Mouse (Mus musculus) liver, embryonic 12.5 days (tissue): ENCODE measurements at regions not wholly inside any gene's neighbourhood (a gene's known extent, or its start where the extent isn't known, plus 50 kb on each side); places are given as distances from the start of the nearest gene placed in this dataset.

Experiments used
- ATAC-seq: fragments of 200-750 bp; cut with Nextera tagmentation; 2 replicates; pipeline ENCODE4 v1.8.0; 2017; ENCODE audit warnings: moderate number of reproducible peaks, mild to moderate bottlenecking, moderate library complexity
- H3K27ac ChIP-seq: fragments of 300-500 bp; sonication (generic); 2 replicates; pipeline ENCODE4 v1.5.1; 2016; ENCODE audit warnings: mild to moderate bottlenecking
- H3K27me3 ChIP-seq: fragments of 300-500 bp; sonication (generic); replicated peaks from 2 replicates; pipeline ENCODE4 v1.6.1; 2016; ENCODE audit warnings: mild to moderate bottlenecking, moderate library complexity
- H3K36me3 ChIP-seq: fragments of 300-500 bp; sonication (generic); 2 replicates; pipeline ENCODE4 v1.6.1; 2016; ENCODE audit warnings: mild to moderate bottlenecking, moderate library complexity
- H3K4me1 ChIP-seq: fragments of 300-500 bp; sonication (generic); 2 replicates; pipeline ENCODE4 v1.6.1; 2016
- H3K4me2 ChIP-seq: fragments of 300-500 bp; sonication (generic); 2 replicates; pipeline ENCODE4 v1.6.1; 2016; ENCODE audit warnings: mild to moderate bottlenecking, moderate library complexity
- H3K4me3 ChIP-seq: fragments of 300-500 bp; sonication (generic); 2 replicates; pipeline ENCODE4 v1.5.1; 2016; ENCODE audit warnings: mild to moderate bottlenecking, moderate library complexity
- H3K9ac ChIP-seq: fragments of 300-500 bp; sonication (generic); 2 replicates; pipeline ENCODE4 v1.6.1; 2016; ENCODE audit warnings: mild to moderate bottlenecking, moderate library complexity
- H3K9me3 ChIP-seq: fragments of 300-500 bp; sonication (generic); replicated peaks from 2 replicates; pipeline ENCODE4 v1.6.1; 2016; ENCODE audit warnings: mild to moderate bottlenecking, moderate library complexity
- WGBS: fragments of 180-500 bp; shearing (Covaris S2); methylation state at CpG from one replicate; pipeline ENCODE4 v1.1.7; 2016; ENCODE audit not compliant: insufficient replicate concordance; 5-methylcytosine and 5-hydroxymethylcytosine counted together

DNA sequence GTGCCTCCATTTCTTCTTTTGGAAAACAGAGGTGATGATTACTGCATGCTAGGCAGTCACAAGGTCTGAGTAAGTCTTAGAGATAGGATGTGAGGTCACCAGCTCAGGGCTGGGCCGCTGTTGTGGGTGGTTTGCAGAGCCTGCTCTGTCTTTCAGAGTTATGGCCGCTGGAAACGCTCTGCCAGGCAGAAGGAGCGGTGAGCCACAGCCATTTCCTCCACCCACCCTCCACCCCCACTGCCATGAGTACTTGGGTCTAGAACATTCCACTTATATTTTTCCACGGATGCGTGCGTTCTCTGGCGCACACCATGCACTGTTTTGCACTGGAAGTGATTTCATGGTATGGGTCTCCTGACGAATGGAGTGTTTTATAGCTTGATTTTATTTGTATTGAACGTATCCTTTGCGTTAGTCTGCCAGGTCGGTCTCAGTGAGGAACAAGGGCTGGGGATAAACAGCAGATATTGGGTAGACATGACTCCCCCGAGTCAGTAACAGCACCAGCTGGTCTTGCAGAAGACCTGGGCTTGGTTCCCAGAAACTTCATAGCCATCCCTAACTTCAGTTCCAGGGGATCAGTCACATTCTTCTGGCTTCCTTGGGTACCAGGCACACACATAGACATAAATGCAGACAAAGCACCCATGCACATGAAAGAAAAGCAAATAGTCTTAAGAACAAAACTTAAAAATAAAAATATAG lies 300.8 kb downstream of the Med13l start:
- no peak overlapping the region for H3K27ac ChIP-seq
- H3K9me3 ChIP-seq: no peaks in the 10 kb centered on the region
- H3K9ac ChIP-seq: no peak overlapping the region
- no peaks in the 10 kb centered on the region for H3K36me3 ChIP-seq
- no peak overlapping the region for H3K4me2 ChIP-seq
- ATAC-seq: no peak
- H3K27me3 ChIP-seq: no peaks in the 10 kb centered on the region
- no peak overlapping the region for H3K4me3 ChIP-seq
- 66% methylated on average over 13 of the region's 13 CpGs for whole genome bisulfite sequencing
- no peaks in the 10 kb centered on the region for H3K4me1 ChIP-seq

DNA sequence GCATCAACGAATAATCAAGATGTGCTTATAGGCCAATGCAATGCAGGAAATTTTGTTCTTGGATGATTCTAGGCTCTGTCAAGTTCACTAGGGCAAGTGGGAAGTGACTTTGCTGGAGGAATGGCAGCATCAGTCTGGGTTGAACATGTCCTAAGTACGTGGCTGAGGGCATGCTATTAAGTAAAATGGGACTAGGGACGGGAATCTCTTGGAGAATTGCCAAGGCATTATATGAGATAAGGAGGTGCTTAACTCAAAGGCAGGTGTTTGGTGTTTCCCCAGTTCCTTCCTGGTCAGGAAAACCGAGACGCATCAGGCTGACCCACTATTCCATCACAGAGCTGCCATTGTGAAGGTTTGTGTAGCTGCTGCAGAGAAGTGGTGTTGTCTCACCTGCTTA lies 307.0 kb downstream of the Med13l start:
- Histone ChIP-seq H3K9me3 (0 out of 2 replicates have a peak, but pooled peaks cover 3% of the 10 kb centered on the region), H3K9ac (no peak overlapping the region), H3K4me2 (no peak overlapping the region), H3K36me3 (no peaks in the 10 kb centered on the region), H3K27me3 (no peaks in the 10 kb centered on the region), H3K27ac (no peak overlapping the region), H3K4me3 (no peak overlapping the region), H3K4me1 (no peaks in the 10 kb centered on the region)
- 67% methylated on average over 5 of the region's 5 CpGs for WGBS
- ATAC-seq: no peak

DNA sequence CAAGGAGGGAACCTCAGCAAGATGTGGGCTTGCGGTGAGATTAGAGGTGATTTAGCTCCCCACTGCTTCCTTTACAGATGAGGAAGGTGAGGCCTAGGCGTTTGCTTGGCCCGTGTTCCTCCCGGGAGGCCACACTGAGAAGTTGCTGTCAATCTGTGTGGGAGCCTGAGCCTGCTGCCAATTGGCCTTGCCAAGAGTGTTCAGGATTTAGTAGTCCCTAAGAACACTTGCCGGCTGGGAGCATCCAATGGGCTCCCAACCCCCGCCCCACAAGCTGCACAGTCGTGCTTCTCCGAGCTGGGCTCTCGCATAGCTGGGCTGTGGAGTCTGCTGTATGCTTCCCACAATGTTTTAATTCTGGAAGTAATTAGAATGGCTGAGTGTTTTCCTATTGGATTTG lies 308.9 kb downstream of the Med13l start:
- Histone ChIP-seq H3K4me3 (no peak overlapping the region), H3K9me3 (0 out of 2 replicates have a peak, but pooled peaks cover 3% of the 10 kb centered on the region), H3K36me3 (no peaks in the 10 kb centered on the region), H3K4me1 (no peaks in the 10 kb centered on the region), H3K27ac (no peak overlapping the region), H3K27me3 (no peaks in the 10 kb centered on the region), H3K4me2 (no peak overlapping the region), H3K9ac (no peak overlapping the region)
- no peak for ATAC-seq
- 76% methylated on average over 9 of the region's 9 CpGs for WGBS

DNA sequence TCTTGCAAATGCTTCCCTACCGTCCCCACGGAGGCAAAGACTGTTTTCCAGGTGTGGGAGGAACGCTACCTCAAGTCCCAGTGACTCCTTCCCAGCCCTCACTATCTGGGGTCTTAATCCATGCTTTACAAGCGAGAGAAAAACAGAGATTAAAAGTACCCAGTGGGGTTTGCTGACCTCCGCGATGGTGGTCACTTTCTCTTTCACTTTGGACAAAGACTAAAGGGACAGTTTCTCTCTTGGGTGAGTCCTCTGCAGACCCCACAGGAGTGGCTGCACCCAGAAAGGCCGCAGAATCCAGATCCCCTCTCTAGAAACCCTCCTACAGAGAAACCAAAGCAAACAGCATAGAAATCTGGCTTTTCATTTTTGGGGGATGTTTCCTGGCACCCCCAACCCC lies 313.4 kb downstream of the Med13l start:
- Histone ChIP-seq H3K9me3 (0 out of 2 replicates have a peak, but pooled peaks cover 3% of the 10 kb centered on the region), H3K27ac (no peak overlapping the region), H3K4me3 (no peak overlapping the region), H3K9ac (no peak overlapping the region), H3K27me3 (peaks cover 30% of the 10 kb centered on the region), H3K4me2 (no peak overlapping the region), H3K4me1 (no peaks in the 10 kb centered on the region), H3K36me3 (no peaks in the 10 kb centered on the region)
- WGBS: 38% methylated on average over 7 of the region's 7 CpGs
- no peak for ATAC-seq

DNA sequence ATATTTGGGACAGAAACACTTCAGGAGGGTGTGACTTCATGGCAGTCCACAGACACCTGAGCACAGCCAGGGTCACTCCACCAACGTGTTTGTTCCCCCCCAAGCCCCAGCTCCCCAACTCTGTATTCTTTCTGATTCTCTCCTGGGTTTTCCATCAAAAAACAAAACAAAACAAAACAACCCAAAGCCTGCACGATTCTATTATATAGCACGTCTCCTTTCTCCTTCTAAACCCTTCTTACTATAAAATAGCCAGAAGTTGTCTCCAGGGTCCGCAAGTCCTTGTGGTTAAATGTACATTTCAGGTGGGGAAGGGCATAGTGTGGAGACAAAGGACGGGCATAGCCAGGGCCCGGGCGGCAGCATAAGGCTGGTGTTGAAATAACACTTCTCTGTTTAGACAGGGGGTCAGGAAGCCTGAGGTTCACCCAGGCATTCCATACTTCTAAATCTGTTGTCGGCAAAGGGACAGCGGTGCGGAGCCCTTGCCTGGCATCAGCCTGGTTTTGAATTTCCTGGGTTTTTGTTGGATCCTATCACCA lies 314.7 kb downstream of the Med13l start:
- H3K4me3 ChIP-seq: no peak overlapping the region
- no peak for ATAC-seq
- WGBS: 59% methylated on average over 10 of the region's 10 CpGs

DNA sequence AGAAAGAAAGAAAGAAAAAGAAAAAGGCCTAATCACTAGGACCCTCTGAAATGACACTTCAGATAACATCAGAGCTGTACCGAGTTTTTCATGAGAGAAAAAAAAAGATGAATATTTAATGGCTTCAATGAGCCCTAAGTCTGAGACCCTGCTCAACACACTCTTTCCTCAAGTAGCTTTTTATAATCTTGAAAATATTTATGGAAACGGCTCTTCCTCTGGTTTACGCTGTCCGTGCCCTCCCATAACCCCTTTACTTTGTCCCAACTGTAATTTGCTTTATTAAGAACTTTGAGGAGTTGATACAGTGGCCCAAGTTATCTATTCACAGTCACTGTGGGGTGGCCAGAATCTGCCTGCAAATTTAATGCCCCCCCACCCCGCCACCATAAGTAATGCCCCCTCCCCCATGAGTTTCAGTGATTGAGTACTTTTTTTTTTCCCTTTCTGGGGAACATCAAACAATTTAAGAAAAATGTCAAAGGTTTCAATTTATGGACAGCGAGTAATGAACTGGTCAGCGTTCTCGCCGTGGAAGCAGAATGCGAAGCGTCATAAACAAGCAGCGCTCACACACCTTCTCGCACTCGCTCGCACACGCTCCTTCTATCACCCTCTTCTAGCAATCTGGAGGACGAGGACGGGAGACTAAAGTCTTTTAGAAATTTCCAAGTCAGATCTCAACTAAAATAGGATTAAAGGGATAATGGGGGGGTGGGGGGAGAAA lies 316.3 kb downstream of the Med13l start:
- no peak overlapping the region for H3K27ac ChIP-seq
- no peak for ATAC-seq
- H3K4me3 ChIP-seq: peak overlapping the region; percentile 7; the same call in 1 of the 2 replicates
- no peaks in the 10 kb centered on the region for H3K36me3 ChIP-seq
- 16% methylated on average over 18 of the region's 18 CpGs for WGBS
- no peaks in the 10 kb centered on the region for H3K9me3 ChIP-seq
- peaks cover 36% of the 10 kb centered on the region for H3K27me3 ChIP-seq
- H3K4me2 ChIP-seq: peak overlapping the region; percentile 46
- H3K4me1 ChIP-seq: no peaks in the 10 kb centered on the region
- H3K9ac ChIP-seq: no peak overlapping the region

More for the DNA sequence above, 314.7 kb downstream of the Med13l start:
- Histone ChIP-seq H3K4me2 (no peak overlapping the region), H3K27ac (no peak overlapping the region), H3K9me3 (0 out of 2 replicates have a peak, but pooled peaks cover 3% of the 10 kb centered on the region), H3K27me3 (peaks cover 36% of the 10 kb centered on the region), H3K9ac (no peak overlapping the region), H3K36me3 (no peaks in the 10 kb centered on the region), H3K4me1 (no peaks in the 10 kb centered on the region)

DNA sequence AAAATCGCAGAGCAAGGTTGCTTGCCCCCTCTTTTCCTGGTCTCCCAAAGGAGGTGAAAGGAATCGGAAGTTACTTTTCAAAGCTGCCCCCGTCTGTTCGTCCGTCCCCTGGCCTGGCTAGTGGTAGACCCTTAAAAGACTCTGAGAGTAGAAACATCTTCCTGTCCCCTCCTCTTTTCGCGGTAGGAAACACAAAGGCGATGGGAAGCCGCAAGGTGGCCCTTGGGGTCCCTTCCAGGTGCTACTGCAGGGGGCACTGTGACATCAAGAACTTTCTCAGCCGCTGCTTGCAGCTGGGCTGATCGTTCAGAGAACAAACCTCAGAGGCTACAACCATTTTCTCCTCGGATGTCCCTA lies 316.8 kb downstream of the Med13l start:
- H3K27ac ChIP-seq: no peak overlapping the region
- H3K36me3 ChIP-seq: no peaks in the 10 kb centered on the region
- peak overlapping the region; percentile 7; the same call in 1 of the 2 replicates for H3K4me3 ChIP-seq
- 3% methylated on average over 12 of the region's 12 CpGs for WGBS
- H3K9me3 ChIP-seq: no peaks in the 10 kb centered on the region
- ATAC-seq: no peak
- H3K27me3 ChIP-seq: peaks cover 36% of the 10 kb centered on the region
- H3K9ac ChIP-seq: no peak overlapping the region
- H3K4me1 ChIP-seq: no peaks in the 10 kb centered on the region
- H3K4me2 ChIP-seq: peak overlapping the region; percentile 46

DNA sequence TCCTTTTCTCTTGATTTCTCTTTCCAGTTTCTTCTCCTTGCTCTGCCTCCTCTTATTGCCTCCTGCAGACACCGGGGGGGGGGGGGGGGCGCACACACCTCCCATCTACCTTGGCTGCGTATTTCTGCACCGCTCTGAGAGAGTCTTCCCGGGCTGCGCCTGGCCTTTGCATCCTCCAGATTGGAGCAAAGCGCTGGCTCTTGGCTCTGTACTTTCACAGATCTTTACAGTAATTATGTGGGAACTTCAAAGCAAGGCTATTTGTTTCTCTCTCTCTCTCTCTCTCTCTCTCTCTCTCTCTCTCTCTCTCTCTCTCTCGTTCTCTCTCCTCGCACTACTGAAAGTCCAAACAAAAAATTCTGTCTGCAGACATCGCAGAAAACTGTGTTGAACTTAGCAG lies 317.4 kb downstream of the Med13l start:
- Histone ChIP-seq H3K4me3 (no peak overlapping the region), H3K27ac (no peak overlapping the region), H3K9me3 (no peaks in the 10 kb centered on the region), H3K4me2 (peak overlapping the region; percentile 46; the same call in 1 of the 2 replicates), H3K27me3 (peaks cover 36% of the 10 kb centered on the region), H3K36me3 (no peaks in the 10 kb centered on the region), H3K9ac (no peak overlapping the region), H3K4me1 (no peaks in the 10 kb centered on the region)
- ATAC-seq: no peak
- 25% methylated on average over 9 of the region's 10 CpGs for whole genome bisulfite sequencing

DNA sequence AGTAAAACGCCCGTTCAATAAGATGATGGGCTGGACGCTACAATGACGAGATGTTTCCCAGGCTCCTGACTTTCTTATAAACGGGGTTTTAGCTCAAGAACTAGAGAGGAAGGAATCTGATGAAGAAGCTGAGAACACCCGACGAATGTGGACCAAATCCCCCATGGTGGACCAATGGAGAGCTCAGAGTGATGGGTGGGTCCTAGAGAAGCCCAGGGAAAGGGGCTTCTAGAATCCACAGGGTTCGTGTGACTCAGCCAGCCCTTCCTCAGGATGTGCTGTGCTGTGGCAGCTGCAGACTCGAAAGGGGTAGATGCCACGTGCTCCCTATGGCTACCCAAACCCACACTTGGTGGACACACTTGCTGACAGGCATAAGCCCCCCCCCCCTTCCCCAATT lies 318.2 kb downstream of the Med13l start:
- H3K9ac ChIP-seq: no peak overlapping the region
- H3K27me3 ChIP-seq: peaks cover 36% of the 10 kb centered on the region
- H3K4me3 ChIP-seq: no peak overlapping the region
- no peak overlapping the region for H3K4me2 ChIP-seq
- no peaks in the 10 kb centered on the region for H3K36me3 ChIP-seq
- no peaks in the 10 kb centered on the region for H3K9me3 ChIP-seq
- 41% methylated on average over 10 of the region's 10 CpGs for WGBS
- H3K27ac ChIP-seq: no peak overlapping the region
- H3K4me1 ChIP-seq: no peaks in the 10 kb centered on the region
- no peak for ATAC-seq

DNA sequence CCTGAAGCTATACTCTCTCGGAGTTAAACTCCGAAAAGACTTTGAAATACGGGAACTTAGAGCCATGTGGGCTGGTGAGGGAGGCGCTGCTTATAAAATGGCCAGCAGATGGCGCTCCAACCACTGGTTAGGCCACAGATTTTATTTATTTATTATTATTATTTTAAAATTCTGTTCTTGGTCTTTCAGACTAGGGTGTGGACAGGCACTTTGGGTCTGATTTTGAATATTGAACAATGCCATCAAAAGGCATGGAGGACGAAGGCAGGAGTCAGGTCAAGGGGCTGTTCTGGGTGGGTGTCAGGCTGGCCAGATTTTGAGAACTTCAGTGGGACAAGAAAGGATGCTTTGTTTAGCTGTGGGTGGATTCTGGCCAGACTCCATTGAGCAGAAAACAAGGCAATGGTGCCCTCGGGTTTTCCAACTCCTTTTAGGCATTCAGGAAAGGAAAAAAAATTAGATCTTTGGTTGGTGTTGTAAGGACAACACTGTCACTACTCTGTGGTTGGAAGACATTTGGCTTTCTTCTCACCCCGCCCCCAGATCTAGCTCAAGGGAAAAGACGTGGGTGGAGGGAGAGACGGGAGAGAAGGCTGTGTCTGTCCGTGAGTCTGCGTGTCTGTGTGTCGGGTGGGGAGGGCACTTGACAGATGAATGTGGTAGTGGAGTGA lies 319.5 kb downstream of the Med13l start:
- Histone ChIP-seq H3K4me1 (no peaks in the 10 kb centered on the region), H3K36me3 (no peaks in the 10 kb centered on the region), H3K4me3 (no peak overlapping the region), H3K27me3 (peaks cover 34% of the 10 kb centered on the region), H3K27ac (no peak overlapping the region), H3K9me3 (no peaks in the 10 kb centered on the region), H3K4me2 (no peak overlapping the region), H3K9ac (no peak overlapping the region)
- 25% methylated on average over 13 of the region's 13 CpGs for WGBS
- ATAC-seq: no peak

DNA sequence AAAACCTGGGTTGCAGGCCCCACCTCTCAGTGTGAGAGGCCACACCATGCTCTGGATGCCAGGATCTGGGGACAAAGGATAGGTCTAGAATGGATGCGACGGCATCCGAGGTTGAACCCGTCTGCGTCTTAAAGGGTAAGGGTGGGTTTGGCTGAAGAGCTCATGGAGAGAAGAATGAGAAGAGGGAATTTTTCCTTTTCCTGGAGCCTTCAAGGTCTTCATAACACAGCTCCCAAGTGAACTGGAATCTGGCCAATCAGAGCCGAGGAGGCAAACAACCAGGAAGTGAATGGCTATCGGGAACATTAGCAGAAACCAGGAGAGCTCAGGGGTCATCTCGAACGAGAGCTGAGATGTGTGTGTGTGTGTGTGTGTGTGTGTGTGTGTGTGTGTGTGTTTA lies 320.1 kb downstream of the Med13l start:
- H3K27ac ChIP-seq: no peak overlapping the region
- no peak overlapping the region for H3K4me2 ChIP-seq
- no peaks in the 10 kb centered on the region for H3K4me1 ChIP-seq
- WGBS: 72% methylated on average over 9 of the region's 9 CpGs
- no peak overlapping the region for H3K9ac ChIP-seq
- H3K36me3 ChIP-seq: no peaks in the 10 kb centered on the region
- H3K27me3 ChIP-seq: peaks cover 29% of the 10 kb centered on the region
- H3K4me3 ChIP-seq: no peak overlapping the region
- no peaks in the 10 kb centered on the region for H3K9me3 ChIP-seq
- no peak for ATAC-seq

DNA sequence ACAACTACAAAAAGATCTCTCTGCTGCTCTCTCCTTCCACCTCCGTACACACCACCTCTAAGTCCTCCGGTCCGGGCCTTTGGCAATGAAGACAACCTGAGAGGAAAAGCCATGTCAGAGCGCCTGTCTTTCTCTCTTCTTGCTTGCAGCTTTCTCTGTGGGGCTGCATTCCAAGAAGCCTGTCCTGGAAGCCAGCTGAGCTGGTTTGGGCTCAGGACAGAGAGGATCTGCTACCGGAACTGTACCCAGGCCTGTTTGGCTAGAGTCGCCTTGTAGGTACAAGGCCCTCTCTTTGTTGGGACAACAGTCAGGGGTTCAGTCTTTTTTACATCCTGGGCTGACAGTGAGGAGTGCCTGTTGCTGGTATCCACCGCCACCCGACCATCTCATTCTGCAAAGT lies 321.4 kb downstream of the Med13l start:
- 80% methylated on average over 8 of the region's 8 CpGs for WGBS
- H3K9ac ChIP-seq: no peak overlapping the region
- no peaks in the 10 kb centered on the region for H3K4me1 ChIP-seq
- no peaks in the 10 kb centered on the region for H3K9me3 ChIP-seq
- no peaks in the 10 kb centered on the region for H3K36me3 ChIP-seq
- ATAC-seq: no peak
- peaks cover 26% of the 10 kb centered on the region for H3K27me3 ChIP-seq
- H3K27ac ChIP-seq: no peak overlapping the region
- H3K4me2 ChIP-seq: no peak overlapping the region
- no peak overlapping the region for H3K4me3 ChIP-seq
